Mouse (Mus musculus): ENCODE results near the gene Fam71e1. TPM values are rescaled to one million over a fixed set of nuclear protein-coding genes. Genes with fewer than 3 reads are reported as not detected.

Gene Fam71e1
- polyA plus RNA-seq, 1 experiment = 2.1 TPM

- Histone ChIP-seq H3K4me1 (peaks cover 26% of the 10 kb centered on the region), H3K36me3 (replicated peaks; ENCODE audit: low read length) (peaks cover 62% of the 10 kb centered on the region), H3K27me3 (replicated peaks) (peaks cover 22% of the 10 kb centered on the region), H3K4me3 (replicated peaks) (no peak overlapping the region), H3K9me3 (no peaks in the 10 kb centered on the region)
- TF ChIP-seq FLI1 (IDR thresholded peaks at IDR 0.05; ENCODE audit: low read length) (no peak), GATA1 (IDR thresholded peaks at IDR 0.05; ENCODE audit: borderline replicate concordance, low read length) (no peak)
These were observed 36.8 kb downstream of the Fam71e1 start for GRCm38 (mm10) chr7:44532918-44533745.

GRCm38 (mm10) chr7:44533746-44534045 is 37.3 kb downstream of the Fam71e1 start:
- peaks cover 16% of the 10 kb centered on the region for H3K27me3 ChIP-seq (replicated peaks)
- H3K9me3 ChIP-seq = no peaks in the 10 kb centered on the region
- H3K36me3 ChIP-seq (replicated peaks; ENCODE audit: low read length) = peaks cover 68% of the 10 kb centered on the region
- peaks cover 22% of the 10 kb centered on the region for H3K4me1 ChIP-seq
- no peak overlapping the region for H3K4me3 ChIP-seq (replicated peaks)
- no peak for TF ChIP-seq FLI1 (IDR thresholded peaks at IDR 0.05; ENCODE audit: low read length)

- no peak for TF ChIP-seq GATA1 (IDR thresholded peaks at IDR 0.05; ENCODE audit: borderline replicate concordance, low read length)
- TF ChIP-seq FLI1 (IDR thresholded peaks at IDR 0.05; ENCODE audit: low read length) = no peak
- peaks cover 20% of the 10 kb centered on the region for H3K4me1 ChIP-seq
- peaks cover 73% of the 10 kb centered on the region for H3K36me3 ChIP-seq (replicated peaks; ENCODE audit: low read length)
- H3K4me3 ChIP-seq (replicated peaks) = no peak overlapping the region
- H3K27me3 ChIP-seq (replicated peaks) = peaks cover 11% of the 10 kb centered on the region
- H3K9me3 ChIP-seq = no peaks in the 10 kb centered on the region
These were observed 37.9 kb downstream of the Fam71e1 start for GRCm38 (mm10) chr7:44534242-44534641.

- Histone ChIP-seq H3K9me3 (no peaks in the 10 kb centered on the region), H3K36me3 (replicated peaks; ENCODE audit: low read length) (peaks cover 79% of the 10 kb centered on the region), H3K4me3 (replicated peaks) (no peak overlapping the region), H3K4me1 (peaks cover 20% of the 10 kb centered on the region), H3K27me3 (replicated peaks) (peaks cover 5% of the 10 kb centered on the region)
- TF ChIP-seq FLI1 (IDR thresholded peaks at IDR 0.05; ENCODE audit: low read length) = no peak
- TF ChIP-seq GATA1 (IDR thresholded peaks at IDR 0.05; ENCODE audit: borderline replicate concordance, low read length) = no peak
These were observed 38.5 kb downstream of the Fam71e1 start for GRCm38 (mm10) chr7:44534656-44535441.

GRCm38 (mm10) chr7:44535657-44536589 is 39.5 kb downstream of the Fam71e1 start:
- peaks cover 90% of the 10 kb centered on the region for H3K36me3 ChIP-seq (replicated peaks; ENCODE audit: low read length)
- no peaks in the 10 kb centered on the region for H3K27me3 ChIP-seq (replicated peaks)
- no peaks in the 10 kb centered on the region for H3K9me3 ChIP-seq
- no peak overlapping the region for H3K4me3 ChIP-seq (replicated peaks)
- peaks cover 20% of the 10 kb centered on the region for H3K4me1 ChIP-seq
- TF ChIP-seq FLI1 (IDR thresholded peaks at IDR 0.05; ENCODE audit: low read length) (no peak), GATA1 (IDR thresholded peaks at IDR 0.05; ENCODE audit: borderline replicate concordance, low read length) (no peak)

- H3K36me3 ChIP-seq (replicated peaks; ENCODE audit: low read length) = peaks cover 97% of the 10 kb centered on the region
- no peak for TF ChIP-seq GATA1 (IDR thresholded peaks at IDR 0.05; ENCODE audit: borderline replicate concordance, low read length)
- no peak for TF ChIP-seq FLI1 (IDR thresholded peaks at IDR 0.05; ENCODE audit: low read length)
- H3K4me3 ChIP-seq (replicated peaks) = no peak overlapping the region
- peaks cover 13% of the 10 kb centered on the region for H3K4me1 ChIP-seq
- H3K9me3 ChIP-seq = no peaks in the 10 kb centered on the region
- H3K27me3 ChIP-seq (replicated peaks) = no peaks in the 10 kb centered on the region
These were observed 40.2 kb downstream of the Fam71e1 start for GRCm38 (mm10) chr7:44536590-44536968.

- H3K9me3 ChIP-seq = no peaks in the 10 kb centered on the region
- H3K4me3 ChIP-seq (replicated peaks) = no peak overlapping the region
- TF ChIP-seq FLI1 (IDR thresholded peaks at IDR 0.05; ENCODE audit: low read length) (no peak), GATA1 (IDR thresholded peaks at IDR 0.05; ENCODE audit: borderline replicate concordance, low read length) (no peak)
- no peaks in the 10 kb centered on the region for H3K27me3 ChIP-seq (replicated peaks)
- peaks cover 10% of the 10 kb centered on the region; the same call in 1 of the 2 replicates for H3K4me1 ChIP-seq
- H3K36me3 ChIP-seq (replicated peaks; ENCODE audit: low read length) = peaks cover 100% of the 10 kb centered on the region
These were observed 40.6 kb downstream of the Fam71e1 start for GRCm38 (mm10) chr7:44537009-44537408.

- Histone ChIP-seq H3K4me3 (replicated peaks) (no peak overlapping the region), H3K9me3 (no peaks in the 10 kb centered on the region), H3K36me3 (replicated peaks; ENCODE audit: low read length) (peaks cover 100% of the 10 kb centered on the region), H3K27me3 (replicated peaks) (no peaks in the 10 kb centered on the region), H3K4me1 (peaks cover 10% of the 10 kb centered on the region; the same call in 1 of the 2 replicates)
- TF ChIP-seq GATA1 (IDR thresholded peaks at IDR 0.05; ENCODE audit: borderline replicate concordance, low read length) (no peak), FLI1 (IDR thresholded peaks at IDR 0.05; ENCODE audit: low read length) (no peak)
These were observed 41.1 kb downstream of the Fam71e1 start for GRCm38 (mm10) chr7:44537496-44537895.
